Mouse (Mus musculus): ENCODE data around the gene Ythdc1. TPM values are rescaled to one million over a fixed set of nuclear protein-coding genes. Genes with fewer than 3 reads are reported as not detected.
"Not testable (repeated sequence)": the region's sequence is repeated elsewhere in the genome, so short reads cannot be mapped to it uniquely, and the experiment has no call there.

The Ythdc1 gene
- polyA plus RNA-seq, 1 experiment from 2014 or later, result 36.8 TPM

DNA sequence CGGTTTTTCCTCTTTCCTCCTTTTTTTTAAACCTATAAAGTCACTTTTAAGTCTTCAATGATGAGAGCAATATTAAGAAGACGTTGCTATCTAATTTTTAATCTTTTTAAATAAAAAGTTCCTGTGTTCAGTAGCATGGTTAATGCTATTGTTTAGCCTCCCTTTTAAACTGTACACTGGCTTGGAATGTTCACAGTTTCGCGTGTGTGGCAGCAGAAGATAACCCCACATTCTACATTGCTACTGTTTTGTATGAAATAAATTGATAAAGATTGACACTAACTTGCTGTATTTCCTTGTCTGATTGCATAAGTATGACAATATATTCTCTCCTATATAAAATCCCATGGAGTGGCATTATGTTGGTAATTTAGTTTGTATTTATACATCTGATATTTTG, 32.4 kb downstream of the Ythdc1 start:
- not testable (repeated sequence) for ATAC-seq (ENCODE audit: low read depth); H3K9me3 ChIP-seq; H3K27me3 ChIP-seq; H3K27ac ChIP-seq (replicated peaks); H3K4me3 ChIP-seq; H3K4me2 ChIP-seq; H3K4me1 ChIP-seq (replicated peaks); H3K9ac ChIP-seq
- 95% methylated on average over 4 of the region's 4 CpGs for WGBS
- peaks cover 36% of the 10 kb centered on the region for H3K36me3 ChIP-seq

DNA sequence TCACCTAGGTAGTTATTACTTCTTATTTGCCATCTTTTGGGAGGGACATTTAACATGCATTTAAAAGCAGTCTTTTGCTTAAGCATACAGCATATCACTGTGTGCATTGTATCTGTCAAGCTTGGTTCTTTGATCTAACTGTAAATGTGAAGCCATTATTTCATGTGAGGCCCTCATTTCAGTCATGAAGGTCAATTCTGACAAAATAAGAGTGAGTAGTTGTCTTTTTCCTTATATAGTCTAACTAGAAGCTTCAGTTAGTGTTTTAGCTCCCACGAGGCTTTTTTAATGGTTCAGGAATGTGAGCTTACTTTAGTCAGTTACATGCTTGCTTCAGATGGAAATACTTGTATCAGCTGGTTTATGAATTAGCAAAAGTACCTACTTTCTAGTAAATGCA, 34.1 kb downstream of the Ythdc1 start:
- H3K27me3 ChIP-seq, result no peaks in the 10 kb centered on the region
- WGBS, result 81% methylated on average over 1 of the region's 1 CpGs
- H3K9me3 ChIP-seq, result no peaks in the 10 kb centered on the region
- no peak overlapping the region for H3K4me2 ChIP-seq
- H3K4me1 ChIP-seq (replicated peaks), result no peaks in the 10 kb centered on the region
- H3K4me3 ChIP-seq, result no peak overlapping the region
- no peak overlapping the region for H3K27ac ChIP-seq (replicated peaks)
- no peak for ATAC-seq (ENCODE audit: low read depth)
- no peak overlapping the region for H3K9ac ChIP-seq
- peaks cover 30% of the 10 kb centered on the region for H3K36me3 ChIP-seq

DNA sequence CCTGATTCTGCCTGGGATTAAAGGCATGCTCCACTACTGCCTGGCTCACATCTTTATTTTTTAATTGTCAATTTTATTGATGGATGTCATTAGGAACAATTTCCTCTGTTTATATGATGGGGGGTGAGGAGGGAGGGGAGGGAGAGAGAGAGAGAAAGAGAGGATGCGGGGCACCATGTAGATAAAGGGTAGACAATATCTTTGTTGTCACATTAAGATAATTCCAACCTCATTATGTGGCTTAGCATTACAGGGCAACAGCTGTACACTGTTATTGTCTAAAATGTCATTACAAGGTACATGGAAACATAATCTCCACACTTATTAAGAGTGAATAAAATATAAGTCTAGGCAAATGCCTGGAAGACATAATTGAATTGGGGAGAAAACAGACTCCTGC, 35.5 kb downstream of the Ythdc1 start:
- WGBS, result 93% methylated on average over 1 of the region's 1 CpGs
- Histone ChIP-seq H3K4me3 (no peak overlapping the region), H3K9me3 (no peaks in the 10 kb centered on the region), H3K36me3 (peaks cover 23% of the 10 kb centered on the region), H3K9ac (no peak overlapping the region), H3K4me2 (no peak overlapping the region), H3K27ac (replicated peaks) (no peak overlapping the region), H3K4me1 (replicated peaks) (no peaks in the 10 kb centered on the region), H3K27me3 (no peaks in the 10 kb centered on the region)
- ATAC-seq (ENCODE audit: low read depth), result no peak

DNA sequence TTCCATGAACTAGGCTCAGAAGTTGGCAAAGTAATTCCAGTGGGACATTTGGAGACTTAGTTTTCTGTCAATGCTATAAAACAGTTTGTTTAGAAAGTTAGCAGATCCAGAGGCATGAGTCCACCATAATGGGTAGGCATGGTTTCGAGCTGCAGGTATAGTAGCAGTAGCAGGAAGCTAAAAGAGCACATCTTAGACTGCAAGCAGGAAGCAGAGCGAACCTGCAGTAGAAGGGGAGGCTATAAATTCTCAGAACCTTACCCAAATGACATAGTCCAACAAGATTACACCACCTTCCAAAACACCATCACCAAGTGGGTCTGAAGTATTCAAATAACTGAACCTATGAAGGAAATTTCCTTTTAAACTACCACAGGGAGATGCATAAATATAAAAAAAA, 36.2 kb downstream of the Ythdc1 start:
- no peaks in the 10 kb centered on the region for H3K9me3 ChIP-seq
- ATAC-seq (ENCODE audit: low read depth), result no peak
- no peaks in the 10 kb centered on the region for H3K27me3 ChIP-seq
- H3K36me3 ChIP-seq, result peaks cover 20% of the 10 kb centered on the region
- no peaks in the 10 kb centered on the region for H3K4me1 ChIP-seq (replicated peaks)
- H3K9ac ChIP-seq, result no peak overlapping the region
- H3K4me3 ChIP-seq, result no peak overlapping the region
- no peak overlapping the region for H3K27ac ChIP-seq (replicated peaks)
- no peak overlapping the region for H3K4me2 ChIP-seq
- 93% methylated on average over 2 of the region's 2 CpGs for WGBS

DNA sequence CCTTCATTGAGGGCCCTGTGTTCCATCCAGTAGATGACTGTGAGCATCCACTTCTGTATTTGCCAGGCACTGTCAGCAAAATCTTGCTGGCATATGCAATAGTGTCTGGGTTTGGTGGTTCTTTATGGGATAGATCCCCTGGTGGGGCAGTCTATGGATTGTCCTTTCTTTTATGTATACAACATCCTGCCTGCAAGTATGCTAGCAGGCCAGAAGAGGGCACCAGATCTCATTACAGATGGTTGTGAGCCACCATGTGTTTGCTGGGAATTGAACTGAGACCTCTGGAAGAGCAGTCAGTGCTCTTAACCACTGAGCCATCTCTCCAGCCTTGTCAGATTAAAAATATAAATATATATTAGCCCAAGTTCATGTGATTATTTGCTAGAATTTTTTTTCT, 37.2 kb downstream of the Ythdc1 start:
- not testable (repeated sequence) for H3K9ac ChIP-seq; H3K4me1 ChIP-seq (replicated peaks); H3K36me3 ChIP-seq; H3K9me3 ChIP-seq; H3K27me3 ChIP-seq; H3K4me2 ChIP-seq; H3K27ac ChIP-seq (replicated peaks); H3K4me3 ChIP-seq; ATAC-seq (ENCODE audit: low read depth)

DNA sequence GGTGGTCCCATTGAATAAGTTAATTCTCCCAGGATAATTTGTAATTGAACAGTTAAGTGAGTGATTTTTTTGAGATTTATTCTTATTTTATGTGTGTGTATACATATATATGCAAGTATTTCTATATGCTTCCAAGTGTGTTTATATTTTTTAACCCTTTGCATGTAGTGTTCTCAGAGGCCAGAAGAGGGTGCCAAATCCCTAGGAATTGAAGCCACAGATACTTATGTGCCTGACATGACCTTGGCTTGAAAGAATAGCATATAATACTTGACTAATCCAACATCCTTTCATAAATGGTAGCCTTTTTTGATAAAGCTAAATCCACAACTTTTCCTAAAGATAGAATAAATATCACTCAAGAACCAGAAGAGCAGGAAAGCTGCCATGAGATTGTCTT, 46.1 kb downstream of the Ythdc1 start:
- Histone ChIP-seq H3K36me3 (no peaks in the 10 kb centered on the region), H3K9me3 (no peaks in the 10 kb centered on the region), H3K27ac (replicated peaks) (no peak overlapping the region), H3K4me2 (no peak overlapping the region), H3K9ac (no peak overlapping the region), H3K4me1 (replicated peaks) (no peaks in the 10 kb centered on the region), H3K4me3 (no peak overlapping the region), H3K27me3 (no peaks in the 10 kb centered on the region)
- ATAC-seq (ENCODE audit: low read depth), result no peak

DNA sequence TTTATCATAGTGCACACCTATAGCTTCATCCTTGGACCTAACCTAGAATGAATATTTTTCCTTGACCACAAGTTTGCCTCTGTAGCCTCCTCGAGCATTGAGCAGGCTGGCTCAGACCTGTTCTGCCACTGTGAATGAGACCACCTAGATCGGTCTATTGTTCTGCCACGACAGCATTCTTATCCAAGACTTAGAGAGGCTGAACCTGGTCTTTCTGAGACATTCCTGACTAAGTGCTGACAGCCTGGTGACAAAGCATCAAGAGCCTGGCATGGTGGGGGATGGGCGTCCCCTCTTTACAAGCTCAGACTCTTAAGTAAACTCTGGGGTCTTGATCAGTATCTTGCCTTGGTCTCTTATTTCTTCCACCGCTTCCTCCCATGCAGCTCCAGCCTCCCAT, 47.6 kb downstream of the Ythdc1 start:
- H3K4me3 ChIP-seq, result no peak overlapping the region
- H3K4me1 ChIP-seq (replicated peaks), result no peaks in the 10 kb centered on the region
- no peak overlapping the region for H3K27ac ChIP-seq (replicated peaks)
- H3K27me3 ChIP-seq, result no peaks in the 10 kb centered on the region
- no peak for ATAC-seq (ENCODE audit: low read depth)
- no peak overlapping the region for H3K9ac ChIP-seq
- H3K9me3 ChIP-seq, result no peaks in the 10 kb centered on the region
- H3K36me3 ChIP-seq, result no peaks in the 10 kb centered on the region
- 66% methylated on average over 5 of the region's 5 CpGs for WGBS
- no peak overlapping the region for H3K4me2 ChIP-seq

DNA sequence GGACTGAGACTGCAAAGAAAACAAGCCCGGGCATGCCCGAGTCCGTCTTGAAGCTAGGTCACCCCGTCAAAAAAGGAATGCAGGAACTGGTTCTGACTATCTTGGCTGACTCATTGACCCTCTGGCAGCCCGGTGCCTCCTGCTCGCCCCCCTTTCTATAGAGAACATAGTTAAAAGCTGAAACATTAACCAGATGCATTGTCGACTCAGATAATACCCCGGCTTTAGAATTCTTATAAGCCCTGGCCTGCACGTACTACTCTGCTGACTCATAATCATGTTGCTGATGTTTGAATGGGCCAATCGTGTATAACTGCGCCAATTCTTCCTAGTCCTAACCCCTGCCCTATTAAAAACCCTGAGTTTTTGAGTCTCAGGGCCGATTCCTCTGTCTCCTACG, 52.5 kb downstream of the Ythdc1 start:
- not testable (repeated sequence) for H3K27me3 ChIP-seq; H3K9me3 ChIP-seq; H3K4me3 ChIP-seq; H3K27ac ChIP-seq (replicated peaks); H3K4me2 ChIP-seq; ATAC-seq (ENCODE audit: low read depth); H3K9ac ChIP-seq; H3K36me3 ChIP-seq; H3K4me1 ChIP-seq (replicated peaks)
- WGBS, result 74% methylated on average over 13 of the region's 13 CpGs

DNA sequence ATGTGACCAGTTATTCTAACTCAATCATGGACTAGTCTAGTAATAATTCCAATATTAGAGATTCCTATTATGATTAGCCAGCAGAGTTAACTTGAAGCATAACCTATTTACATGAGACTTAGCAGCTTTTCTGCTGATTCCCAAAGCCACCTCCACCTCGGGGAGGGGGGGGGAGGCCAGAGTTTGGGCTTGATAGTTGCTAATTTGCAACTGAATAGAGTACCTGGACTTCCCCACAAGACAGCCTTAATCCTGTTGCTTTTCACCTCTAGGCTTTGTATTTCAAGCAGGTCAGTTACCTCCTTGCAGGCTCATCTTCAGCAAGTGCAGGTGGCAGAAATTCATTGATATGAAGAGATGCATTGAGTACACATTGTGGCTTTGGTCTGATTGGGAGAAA, 53.7 kb downstream of the Ythdc1 start:
- no peak overlapping the region for H3K27ac ChIP-seq (replicated peaks)
- H3K27me3 ChIP-seq, result no peaks in the 10 kb centered on the region
- H3K9me3 ChIP-seq, result no peaks in the 10 kb centered on the region
- H3K36me3 ChIP-seq, result no peaks in the 10 kb centered on the region
- H3K4me3 ChIP-seq, result no peak overlapping the region
- H3K4me1 ChIP-seq (replicated peaks), result no peaks in the 10 kb centered on the region
- no peak overlapping the region for H3K9ac ChIP-seq
- ATAC-seq (ENCODE audit: low read depth), result no peak
- H3K4me2 ChIP-seq, result no peak overlapping the region
- WGBS, result 28% methylated on average over 1 of the region's 1 CpGs

DNA sequence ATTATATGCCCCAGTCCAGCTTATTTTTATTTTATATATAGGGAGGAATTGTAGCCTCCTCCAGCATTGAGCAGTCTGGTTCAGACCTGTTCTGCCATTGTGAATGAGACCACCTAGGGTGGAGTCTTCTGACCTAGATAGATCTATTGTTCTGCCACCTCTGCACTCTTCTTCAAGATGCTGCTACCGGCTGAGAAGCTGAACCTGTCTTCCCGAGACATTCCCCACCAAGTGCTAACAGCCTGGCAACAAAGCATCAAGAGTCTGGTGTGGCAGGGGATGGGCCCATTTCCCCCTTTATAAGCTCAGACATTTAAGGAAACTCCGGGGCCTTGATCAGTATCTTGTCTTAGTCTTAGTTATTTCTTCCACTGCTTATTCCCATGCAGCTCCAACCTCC, 54.3 kb downstream of the Ythdc1 start:
- no peak overlapping the region for H3K4me2 ChIP-seq
- H3K4me1 ChIP-seq (replicated peaks), result no peaks in the 10 kb centered on the region
- H3K27ac ChIP-seq (replicated peaks), result no peak overlapping the region
- no peak overlapping the region for H3K4me3 ChIP-seq
- H3K36me3 ChIP-seq, result no peaks in the 10 kb centered on the region
- no peak overlapping the region for H3K9ac ChIP-seq
- no peaks in the 10 kb centered on the region for H3K27me3 ChIP-seq
- WGBS, result 39% methylated on average over 3 of the region's 3 CpGs
- ATAC-seq (ENCODE audit: low read depth), result no peak
- no peaks in the 10 kb centered on the region for H3K9me3 ChIP-seq

DNA sequence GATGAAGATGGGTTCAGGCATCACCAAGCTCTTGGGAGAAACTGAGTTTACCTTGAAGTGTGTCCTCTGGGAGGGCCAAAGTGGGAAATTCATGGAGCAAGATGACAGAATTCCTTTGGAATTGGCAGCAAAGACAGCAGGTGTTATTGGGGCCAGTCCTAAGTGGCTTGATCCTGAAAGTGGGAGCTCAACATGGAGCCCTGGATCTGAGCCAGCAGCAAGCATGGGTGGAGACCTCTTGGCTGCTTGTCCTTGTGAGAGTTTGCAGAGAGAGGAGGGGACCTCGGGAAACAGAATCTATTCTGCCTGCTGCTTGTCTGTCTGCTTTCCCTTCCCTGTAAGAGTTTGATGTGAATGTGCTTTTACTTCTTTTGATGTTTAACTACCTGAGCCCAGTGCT, 67.9 kb downstream of the Ythdc1 start:
- no peaks in the 10 kb centered on the region for H3K4me1 ChIP-seq (replicated peaks)
- H3K27ac ChIP-seq (replicated peaks), result no peak overlapping the region
- 50% methylated on average over 1 of the region's 1 CpGs for WGBS
- H3K9ac ChIP-seq, result no peak overlapping the region
- ATAC-seq (ENCODE audit: low read depth), result no peak
- no peaks in the 10 kb centered on the region for H3K27me3 ChIP-seq
- no peaks in the 10 kb centered on the region for H3K36me3 ChIP-seq
- H3K9me3 ChIP-seq, result no peaks in the 10 kb centered on the region
- no peak overlapping the region for H3K4me2 ChIP-seq
- H3K4me3 ChIP-seq, result no peak overlapping the region
